Mouse (Mus musculus): ENCODE measurements at regions not wholly inside any gene's neighbourhood (a gene's known extent, or its start where the extent isn't known, plus 50 kb on each side); places are given as distances from the start of the nearest gene placed in this dataset.

DNA sequence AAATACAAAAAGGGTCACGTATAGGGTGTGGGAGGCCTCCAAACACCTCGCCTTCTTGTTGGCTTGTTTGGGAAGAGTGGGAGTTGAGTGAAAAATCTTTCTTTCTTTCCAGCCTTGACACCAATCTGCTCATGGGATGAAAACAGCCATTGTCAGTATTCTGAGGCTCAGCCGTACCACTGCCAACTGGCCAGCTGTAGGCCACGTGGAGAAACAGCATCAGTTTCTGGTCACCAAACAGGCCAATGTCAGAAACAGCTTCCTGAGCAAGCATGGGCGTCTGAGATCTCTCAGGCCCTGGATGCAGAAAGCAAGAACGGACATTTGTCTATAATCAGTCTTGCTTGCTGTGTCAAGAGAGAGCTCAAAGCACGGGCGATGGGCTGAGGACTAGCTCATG, 173.2 kb downstream of the Bcl2l11 start:
- TF ChIP-seq CTCF (IDR thresholded peaks at IDR 0.05; ENCODE audit: control insufficient read depth, insufficient read depth, insufficient read length) (no peak), MAX (IDR thresholded peaks at IDR 0.05) (no peak), CEBPB (IDR thresholded peaks at IDR 0.05; ENCODE audit: low read depth) (no peak), USF1 (IDR thresholded peaks at IDR 0.05; ENCODE audit: low read depth) (no peak), MYOG (IDR thresholded peaks at IDR 0.05; ENCODE audit: control insufficient read depth, extremely low read depth, insufficient read length) (no peak), MYOD1 (IDR thresholded peaks at IDR 0.05; ENCODE audit: control insufficient read depth, insufficient read length, low read depth) (no peak)

Measured in C2C12 (cell line).